Mouse (Mus musculus) right cerebral cortex, postnatal 10 days (tissue): ENCODE measurements at regions not wholly inside any gene's neighbourhood (a gene's known extent, or its start where the extent isn't known, plus 50 kb on each side); places are given as distances from the start of the nearest gene placed in this dataset.

Source experiments
- DNase-seq, 2 experiments: peaks; one replicate each; pipeline ENCODE4 v3.0.0; 2021; ENCODE audit warnings: low spot score in 2 of 2

GRCm38 (mm10) chr15:5355332-5355731, 111.3 kb upstream of the Ptger4 start:
- DNase-seq, result no peak

- DNase-seq, result no peak
These were observed 110.3 kb upstream of the Ptger4 start for GRCm38 (mm10) chr15:5354328-5354727.

GRCm38 (mm10) chr15:5348881-5349280, 104.9 kb upstream of the Ptger4 start:
- DNase-seq, result no peak

- DNase-seq, result no peak
These were observed 103.7 kb upstream of the Ptger4 start for GRCm38 (mm10) chr15:5347674-5348073.

- no peak for DNase-seq
These were observed 103.0 kb upstream of the Ptger4 start for GRCm38 (mm10) chr15:5346955-5347354.

GRCm38 (mm10) chr15:5343794-5344193, 99.8 kb upstream of the Ptger4 start:
- peak; percentile 21 to 22 for DNase-seq

- no peak for DNase-seq
These were observed 91.7 kb upstream of the Ptger4 start for GRCm38 (mm10) chr15:5335528-5336268.

GRCm38 (mm10) chr15:5326996-5327395, 83.0 kb upstream of the Ptger4 start:
- no peak for DNase-seq

- DNase-seq, result no peak
These were observed 77.7 kb upstream of the Ptger4 start for GRCm38 (mm10) chr15:5321691-5322090.

GRCm38 (mm10) chr15:5312231-5312630, 68.2 kb upstream of the Ptger4 start:
- DNase-seq, result no peak

GRCm38 (mm10) chr15:5310035-5310434, 66.0 kb upstream of the Ptger4 start:
- DNase-seq, result no peak

GRCm38 (mm10) chr15:5302403-5302802, 58.4 kb upstream of the Ptger4 start:
- DNase-seq, result peak in 1 of 2 experiments; percentile 21

GRCm38 (mm10) chr15:5299807-5300206, 55.8 kb upstream of the Ptger4 start:
- DNase-seq, result no peak

GRCm38 (mm10) chr15:5296949-5297348, 53.0 kb upstream of the Ptger4 start:
- no peak for DNase-seq
